Mouse (Mus musculus) left cerebral cortex, adult 2 months (tissue): ENCODE results near the gene Tarsl2. TPM values are rescaled to one million over a fixed set of nuclear protein-coding genes. Genes with fewer than 3 reads are reported as not detected.

Source experiments
- DNase-seq, 2 experiments: peaks; one replicate each; pipeline ENCODE4 v3.0.0; 2021 to 2022; ENCODE audit warnings: low spot score in 2 of 2, mixed read lengths in 1 of 2; ENCODE audit errors: extremely low spot score in 1 of 2
- H3K27ac ChIP-seq: fragments of 200-600 bp; 2 replicates; pipeline ENCODE4 v1.8.1; 2022
- H3K4me3 ChIP-seq: fragments of 200-600 bp; 2 replicates; pipeline ENCODE4 v1.8.1; 2022
- CTCF ChIP-seq: fragments of 200-600 bp; IDR thresholded peaks from 2 replicates; pipeline ENCODE4 v1.8.1; 2022; ENCODE audit warnings: antibody characterized with exemption, mild to moderate bottlenecking, moderate library complexity
- intact Hi-C: fragments of 180-260 bp; cut with DNase I; formaldehyde crosslinking; loops from one replicate; pipeline ENCODE4 v1.15.1; 2025
- total RNA-seq, 2 experiments: library from RNA; stranded (reverse); gene quantifications; 2 replicates each; pipeline ENCODE4 v1.2.3; 2021

Gene Tarsl2
- total RNA-seq, 2 experiments from 2014 or later: 41.3 to 44.3 TPM

- H3K27ac ChIP-seq: no peak overlapping the region
- H3K4me3 ChIP-seq: no peak overlapping the region
- no peak for TF ChIP-seq CTCF
- DNase-seq: no peak
- intact Hi-C loops: no loop called here
Observed at GRCm38 (mm10) chr7:65663225-65663790, 18.6 kb downstream of the Tarsl2 start.

- TF ChIP-seq CTCF: no peak
- no peak overlapping the region for H3K27ac ChIP-seq
- intact Hi-C loops: no loop called here
- no peak overlapping the region for H3K4me3 ChIP-seq
- peak in 1 of 2 experiments; percentile 31 for DNase-seq
Observed at GRCm38 (mm10) chr7:65663886-65664285, 19.2 kb downstream of the Tarsl2 start.

GRCm38 (mm10) chr7:65667491-65667890 is 22.8 kb downstream of the Tarsl2 start:
- no peak for DNase-seq
- Histone ChIP-seq H3K4me3 (no peak overlapping the region), H3K27ac (no peak overlapping the region)
- no peak for TF ChIP-seq CTCF
- intact Hi-C loops: no loop called here

- intact Hi-C loops: no loop called here
- H3K4me3 ChIP-seq: no peak overlapping the region
- H3K27ac ChIP-seq: no peak overlapping the region
- no peak for TF ChIP-seq CTCF
- no peak for DNase-seq
Observed at GRCm38 (mm10) chr7:65678050-65678449, 33.4 kb downstream of the Tarsl2 start.

- H3K27ac ChIP-seq: no peak overlapping the region
- intact Hi-C loops: no loop called here
- no peak overlapping the region for H3K4me3 ChIP-seq
- no peak for DNase-seq
- no peak for TF ChIP-seq CTCF
Observed at GRCm38 (mm10) chr7:65678900-65679595, 34.4 kb downstream of the Tarsl2 start.

- Histone ChIP-seq H3K27ac (no peak overlapping the region), H3K4me3 (no peak overlapping the region)
- no peak for TF ChIP-seq CTCF
- intact Hi-C loops: no loop called here
- DNase-seq: no peak
Observed at GRCm38 (mm10) chr7:65681166-65681565, 36.5 kb downstream of the Tarsl2 start.

- no peak for TF ChIP-seq CTCF
- no peak for DNase-seq
- intact Hi-C loops: no loop called here
- Histone ChIP-seq H3K4me3 (no peak overlapping the region), H3K27ac (no peak overlapping the region)
Observed at GRCm38 (mm10) chr7:65684256-65684835, 39.6 kb downstream of the Tarsl2 start.

- no peak overlapping the region for H3K4me3 ChIP-seq
- H3K27ac ChIP-seq: no peak overlapping the region
- TF ChIP-seq CTCF: no peak
- no peak for DNase-seq
- intact Hi-C loops: no loop called here
Observed at GRCm38 (mm10) chr7:65686664-65687063, 42.0 kb downstream of the Tarsl2 start.

GRCm38 (mm10) chr7:65690869-65691268 is 46.2 kb downstream of the Tarsl2 start, which contains the start of gene Tm2d3:
Gene Tm2d3, plus strand, starts transcription at chr7:65691169.
- H3K27ac ChIP-seq: no peak within 1 kb of the TSS
- DNase-seq: no peak
- intact Hi-C loops: no loop called here
- TF ChIP-seq CTCF: no peak
- no peak within 1 kb of the TSS for H3K4me3 ChIP-seq

- no peak for TF ChIP-seq CTCF
- DNase-seq: no peak
- Histone ChIP-seq H3K27ac (no peak overlapping the region), H3K4me3 (no peak overlapping the region)
- intact Hi-C loops: no loop called here
Observed at GRCm38 (mm10) chr7:65691929-65692605, 47.4 kb downstream of the Tarsl2 start.

GRCm38 (mm10) chr7:65692883-65693282 is 48.2 kb downstream of the Tarsl2 start:
- H3K4me3 ChIP-seq: peak overlapping the region; percentile 83
- DNase-seq: no peak
- no peak for TF ChIP-seq CTCF
- intact Hi-C loops: no loop called here
- H3K27ac ChIP-seq: peak overlapping the region; percentile 91

- Histone ChIP-seq H3K27ac (peak overlapping the region; percentile 91), H3K4me3 (peak overlapping the region; percentile 83)
- intact Hi-C loops: no loop called here
- no peak; the same call in 1 of the 2 replicates for TF ChIP-seq CTCF
- peak; percentile 88 to 91 for DNase-seq
Observed at GRCm38 (mm10) chr7:65693301-65693821, 48.7 kb downstream of the Tarsl2 start.
